Mouse (Mus musculus) neural tube, embryonic 10.5 days (tissue): ENCODE measurements around the gene Clec16a.

Experiments
- DNase-seq: peaks from one replicate; pipeline ENCODE4 v3.0.0-alpha.2; 2017; ENCODE audit warnings: low spot score; ENCODE audit errors: extremely low spot score

The Clec16a gene

GRCm38 (mm10) chr16:10581234-10581898 is 36.2 kb downstream of the Clec16a start:
- no peak for DNase-seq

GRCm38 (mm10) chr16:10585165-10585564 is 40.0 kb downstream of the Clec16a start:
- DNase-seq: no peak

- no peak for DNase-seq
These were observed 41.4 kb downstream of the Clec16a start for GRCm38 (mm10) chr16:10586546-10586945.

- no peak for DNase-seq
These were observed 55.0 kb downstream of the Clec16a start for GRCm38 (mm10) chr16:10599888-10600740.

- no peak for DNase-seq
These were observed 62.7 kb downstream of the Clec16a start for GRCm38 (mm10) chr16:10607802-10608201.

- no peak for DNase-seq
These were observed 64.8 kb downstream of the Clec16a start for GRCm38 (mm10) chr16:10609921-10610320.

- DNase-seq: no peak
These were observed 65.7 kb downstream of the Clec16a start for GRCm38 (mm10) chr16:10610801-10611200.

- DNase-seq: no peak
These were observed 66.2 kb downstream of the Clec16a start for GRCm38 (mm10) chr16:10611306-10611705.

- no peak for DNase-seq
These were observed 68.9 kb downstream of the Clec16a start for GRCm38 (mm10) chr16:10613996-10614395.

GRCm38 (mm10) chr16:10620961-10621614 is 75.9 kb downstream of the Clec16a start:
- DNase-seq: no peak

GRCm38 (mm10) chr16:10621710-10622109 is 76.6 kb downstream of the Clec16a start:
- no peak for DNase-seq

- no peak for DNase-seq
These were observed 81.0 kb downstream of the Clec16a start for GRCm38 (mm10) chr16:10626116-10626515.

GRCm38 (mm10) chr16:10627136-10627668 is 82.1 kb downstream of the Clec16a start:
- no peak for DNase-seq

GRCm38 (mm10) chr16:10628030-10628555 is 83.0 kb downstream of the Clec16a start:
- no peak for DNase-seq

- no peak for DNase-seq
These were observed 83.8 kb downstream of the Clec16a start for GRCm38 (mm10) chr16:10628960-10629359.

GRCm38 (mm10) chr16:10629361-10629760 is 84.2 kb downstream of the Clec16a start:
- DNase-seq: no peak

- DNase-seq: no peak
These were observed 89.8 kb downstream of the Clec16a start for GRCm38 (mm10) chr16:10634940-10635339.

GRCm38 (mm10) chr16:10637898-10638297 is 92.8 kb downstream of the Clec16a start:
- no peak for DNase-seq

- no peak for DNase-seq
These were observed 94.2 kb downstream of the Clec16a start for GRCm38 (mm10) chr16:10639111-10639889.

GRCm38 (mm10) chr16:10640041-10640440 is 94.9 kb downstream of the Clec16a start:
- peak; percentile 83 for DNase-seq

- DNase-seq: no peak
These were observed 96.0 kb downstream of the Clec16a start for GRCm38 (mm10) chr16:10641146-10641545.
